In the genomic region with DNA sequence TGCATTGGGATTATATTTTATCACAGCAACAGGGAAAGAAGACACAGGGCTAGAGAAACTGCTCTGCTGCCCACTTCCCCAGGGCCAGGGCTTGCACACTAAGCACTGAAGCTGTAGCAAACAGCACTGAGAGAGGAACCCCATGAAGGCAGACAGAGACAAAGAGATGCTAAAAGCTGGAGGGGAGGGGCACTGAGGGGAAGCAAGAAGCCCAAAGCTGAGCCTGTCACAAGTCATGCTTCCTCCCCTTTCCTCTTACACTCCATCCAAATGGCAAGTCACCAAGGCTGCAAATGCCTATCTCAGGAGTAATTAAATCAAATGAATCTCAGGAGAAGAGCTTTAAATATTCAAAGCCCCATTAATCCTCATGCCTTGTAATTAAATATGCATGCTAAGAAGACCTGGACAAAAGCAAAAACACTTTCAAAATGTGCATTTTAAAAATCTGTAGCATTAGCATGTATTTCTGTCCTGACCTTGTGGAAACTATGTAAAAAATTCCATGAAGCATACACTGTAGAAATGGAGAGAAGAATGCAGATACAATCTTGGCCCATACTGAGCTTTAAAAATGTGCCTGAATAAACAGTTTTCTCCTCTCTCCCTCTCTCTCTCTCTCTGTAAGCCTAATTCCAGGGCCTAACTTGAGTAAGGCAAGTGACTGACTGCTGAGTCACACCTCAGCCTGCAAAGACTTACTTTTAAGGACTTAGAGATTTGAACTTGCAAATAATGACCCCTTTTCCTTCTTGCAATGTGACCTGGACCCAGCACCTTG, we compare ENCODE assay signal across 9 mouse cellular contexts.
DNase-seq lines count a peak whose midpoint lies in the region; ATAC-seq and TF ChIP-seq lines count a peak whose summit lies in the region.
"Had no signal": no experiment of that assay in that cellular context is flagged by ENCODE, and none has a peak within 500 bp of the region (broad histone marks: within the 10 kb centered on the region; RNA-seq: fewer than 3 reads in every experiment).

No protein-coding gene starts in this region.

- H3K4me3 ChIP-seq in limb, embryonic 13.5 days: no peak overlapping the region
- no peak overlapping the region for H3K4me3 ChIP-seq in limb, embryonic 10.5 days
- no peak overlapping the region for H3K4me3 ChIP-seq in cortical plate, adult 2 months (ENCODE audit: insufficient read depth, low read length)
- no peak overlapping the region for H3K4me3 ChIP-seq in hindbrain, postnatal 0 days (ENCODE audit: low read length)
- H3K4me3 ChIP-seq in neural tube, embryonic 12.5 days: no peak overlapping the region
- H3K4me3 ChIP-seq: megakaryocyte, embryonic 14.5 days had no signal

- peaks cover 47% of the 10 kb centered on the region for H3K36me3 ChIP-seq in limb, embryonic 13.5 days
- peaks cover 79% of the 10 kb centered on the region for H3K36me3 ChIP-seq in limb, embryonic 10.5 days
- H3K36me3 ChIP-seq in hindbrain, postnatal 0 days (ENCODE audit: insufficient read depth, low read length): no peaks in the 10 kb centered on the region; the same call in 1 of the 2 replicates
- H3K36me3 ChIP-seq in neural tube, embryonic 12.5 days: peaks cover 7% of the 10 kb centered on the region; the same call in 1 of the 2 replicates

- no peaks in the 10 kb centered on the region for H3K9me3 ChIP-seq in limb, embryonic 13.5 days
- H3K9me3 ChIP-seq in limb, embryonic 10.5 days (replicated peaks): no peaks in the 10 kb centered on the region
- no peaks in the 10 kb centered on the region for H3K9me3 ChIP-seq in hindbrain, postnatal 0 days (ENCODE audit: low read length)
- H3K9me3 ChIP-seq in neural tube, embryonic 12.5 days: no peaks in the 10 kb centered on the region
- H3K9me3 ChIP-seq: megakaryocyte, embryonic 14.5 days had no signal

- no peak for TF ChIP-seq POLR2A in cortical plate, adult 2 months (IDR thresholded peaks at IDR 0.05; ENCODE audit: extremely low read depth, insufficient read depth, low read length)

- H3K4me1 ChIP-seq in limb, embryonic 13.5 days: peaks cover 17% of the 10 kb centered on the region
- H3K4me1 ChIP-seq in limb, embryonic 10.5 days: no peaks in the 10 kb centered on the region
- H3K4me1 ChIP-seq in cortical plate, adult 2 months (ENCODE audit: control insufficient read depth, insufficient read depth, low read length): peaks cover 10% of the 10 kb centered on the region
- peaks cover 6% of the 10 kb centered on the region for H3K4me1 ChIP-seq in hindbrain, postnatal 0 days (ENCODE audit: insufficient read depth, low read length)
- H3K4me1 ChIP-seq in neural tube, embryonic 12.5 days: peaks cover 18% of the 10 kb centered on the region

- no peak overlapping the region for H3K4me2 ChIP-seq in limb, embryonic 13.5 days (replicated peaks)
- no peak overlapping the region for H3K4me2 ChIP-seq in hindbrain, postnatal 0 days (ENCODE audit: low read depth, low read length)
- no peak overlapping the region for H3K4me2 ChIP-seq in neural tube, embryonic 12.5 days (replicated peaks)

- no peak for DNase-seq in limb, embryonic 10.5 days (ENCODE audit: low spot score)
- DNase-seq in hindbrain, postnatal 0 days (ENCODE audit: low spot score): peak; percentile 65
- no peak for DNase-seq in right cerebral cortex, adult 18-20 months
- no peak for DNase-seq in cerebellum, postnatal 36 days
- no peak for DNase-seq in urinary bladder, postnatal 36 days (ENCODE audit: low spot score in 2 of 2)

- 0 out of 2 replicates have a peak overlapping the region, but pooled peaks have one; percentile 25 for H3K9ac ChIP-seq in limb, embryonic 13.5 days
- H3K9ac ChIP-seq in hindbrain, postnatal 0 days (replicated peaks; ENCODE audit: low read length): peak overlapping the region; percentile 33; the same call in 1 of the 2 replicates
- H3K9ac ChIP-seq in neural tube, embryonic 12.5 days: no peak overlapping the region

- no peak for ATAC-seq in limb, embryonic 13.5 days (ENCODE audit: low FRiP score, low read depth)
- peak; percentile 59; the same call in 1 of the 2 replicates for ATAC-seq in hindbrain, postnatal 0 days
- ATAC-seq in neural tube, embryonic 12.5 days (ENCODE audit: low FRiP score, low read depth): no peak

- TF ChIP-seq CTCF in cortical plate, adult 2 months (IDR thresholded peaks at IDR 0.05; ENCODE audit: extremely low read depth, insufficient read depth, low read length): no peak
- TF ChIP-seq CTCF in hindbrain, postnatal 0 days (IDR thresholded peaks at IDR 0.05; ENCODE audit: low read depth): no peak

- H3K27ac ChIP-seq in limb, embryonic 13.5 days: peak overlapping the region; percentile 45
- no peak overlapping the region for H3K27ac ChIP-seq in limb, embryonic 10.5 days
- H3K27ac ChIP-seq in cortical plate, adult 2 months (ENCODE audit: insufficient read depth, low read length): 0 out of 2 replicates have a peak overlapping the region, but pooled peaks have one; percentile 40
- H3K27ac ChIP-seq in hindbrain, postnatal 0 days: peak overlapping the region; percentile 68
- H3K27ac ChIP-seq in neural tube, embryonic 12.5 days: 0 out of 2 replicates have a peak overlapping the region, but pooled peaks have one; percentile 22

- H3K27me3 ChIP-seq in limb, embryonic 13.5 days: no peaks in the 10 kb centered on the region
- H3K27me3 ChIP-seq in limb, embryonic 10.5 days (ENCODE audit: low read depth, poor library complexity, severe bottlenecking): no peaks in the 10 kb centered on the region
- no peaks in the 10 kb centered on the region for H3K27me3 ChIP-seq in hindbrain, postnatal 0 days (ENCODE audit: insufficient read depth, low read length)
- H3K27me3 ChIP-seq in neural tube, embryonic 12.5 days (replicated peaks): no peaks in the 10 kb centered on the region
- H3K27me3 ChIP-seq: megakaryocyte, embryonic 14.5 days had no signal
